Mouse (Mus musculus) kidney, postnatal 14 days (tissue): ENCODE results near the gene Alad.
"Not testable (repeated sequence)": the region's sequence is repeated elsewhere in the genome, so short reads cannot be mapped to it uniquely, and the experiment has no call there.

Source experiments
- DNase-seq: peaks from one replicate; pipeline ENCODE4 v3.0.0; 2022; ENCODE audit warnings: mixed read lengths

The Alad gene

GRCm38 (mm10) chr4:62485450-62486161 is 34.1 kb downstream of the Alad start:
- DNase-seq, result no peak

DNA sequence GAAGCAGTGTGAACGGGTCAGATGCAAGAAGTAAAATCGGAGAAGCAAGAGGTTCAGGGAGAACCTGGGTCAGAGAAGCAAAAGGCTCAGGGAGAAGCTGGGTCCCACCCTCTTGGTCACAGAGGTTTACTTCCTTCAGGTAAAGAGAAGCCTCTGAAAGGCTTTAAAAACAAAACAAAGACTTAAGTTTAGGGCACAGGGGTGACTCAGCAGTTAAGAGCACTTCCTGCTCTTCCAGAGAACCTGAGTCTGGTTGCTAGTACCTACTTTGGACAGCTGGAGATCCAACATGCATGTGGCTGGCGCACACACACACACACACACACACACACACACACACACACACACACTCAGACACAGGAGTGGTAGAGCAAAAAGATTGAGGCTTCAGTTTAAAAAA is 34.8 kb downstream of the Alad start:
- DNase-seq, result no peak

- DNase-seq, result peak; percentile 34
Observed at GRCm38 (mm10) chr4:62480709-62481605, 38.8 kb downstream of the Alad start.

- DNase-seq, result peak; percentile 88
Observed at GRCm38 (mm10) chr4:62479937-62480708, 39.6 kb downstream of the Alad start, which contains the start of gene Bspry. TSS of gene Bspry (plus strand) at chr4:62480053.

DNA sequence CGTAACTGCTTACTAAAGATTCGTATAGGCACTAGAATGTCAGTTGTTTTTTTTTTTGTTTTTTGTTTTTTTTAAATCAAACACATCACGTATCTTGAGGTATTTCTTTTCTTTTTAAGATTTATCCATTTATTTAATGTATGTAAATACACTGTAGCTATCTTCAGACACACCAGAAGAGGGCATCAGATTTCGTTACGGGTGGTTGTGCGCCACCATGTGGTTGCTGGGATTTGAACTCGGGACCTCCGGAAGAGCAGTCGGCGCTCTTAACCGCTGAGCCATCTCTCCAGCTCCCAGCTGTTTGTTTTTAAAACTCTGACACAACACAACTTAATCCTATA is 40.2 kb downstream of the Alad start:
- DNase-seq, result not testable (repeated sequence)

DNA sequence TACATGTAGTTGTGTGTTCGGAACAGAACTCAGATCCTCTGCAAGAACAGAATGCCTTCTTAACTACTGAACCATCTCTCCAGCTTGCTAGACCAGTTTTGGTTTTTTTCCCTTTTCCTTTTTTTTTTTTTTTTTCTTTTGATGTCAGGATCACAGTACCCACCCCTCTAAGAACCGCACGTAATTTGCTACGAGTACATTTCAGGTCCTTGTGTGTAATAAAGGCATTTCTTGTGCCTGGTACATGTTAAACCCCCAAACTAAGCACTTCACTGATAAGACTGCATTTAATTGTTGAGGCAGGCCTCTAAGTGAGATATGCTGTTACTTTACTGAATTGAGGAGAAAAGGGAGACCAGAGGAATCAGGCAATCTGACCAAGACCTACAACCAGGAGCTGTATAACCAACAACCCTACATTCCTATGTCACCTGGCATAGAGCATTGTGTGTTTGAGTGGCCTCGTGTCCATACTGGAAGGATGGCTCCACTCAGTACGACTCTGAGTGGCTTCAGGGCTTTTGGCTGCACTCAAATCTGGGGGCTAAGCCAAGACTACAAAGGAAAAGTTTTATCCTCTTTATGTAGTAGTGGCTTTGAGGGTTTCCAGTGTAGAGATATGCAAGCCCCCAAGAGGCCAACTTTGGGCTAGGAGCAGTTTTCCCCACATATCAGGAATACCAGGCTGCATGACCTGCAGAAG is 42.0 kb downstream of the Alad start:
- DNase-seq, result no peak

DNA sequence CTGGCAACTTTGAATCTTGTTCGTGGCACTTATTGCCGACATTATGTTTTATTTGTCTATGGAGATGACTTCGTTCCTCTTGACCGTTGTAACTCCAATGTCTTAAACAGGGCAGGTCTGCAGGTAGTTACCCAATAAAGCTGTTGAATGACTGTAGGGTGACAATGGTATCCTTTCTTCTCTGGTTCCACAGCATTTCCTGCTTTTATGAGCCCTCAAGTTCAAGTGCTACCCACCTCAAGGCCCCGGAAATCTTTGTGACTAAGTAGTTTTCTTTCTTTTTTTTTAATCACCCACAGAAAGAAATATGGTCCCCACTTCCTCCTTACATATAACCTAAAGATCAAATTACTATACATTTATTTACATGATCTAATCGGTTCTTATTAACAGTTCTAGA is 43.9 kb downstream of the Alad start:
- no peak for DNase-seq

- DNase-seq, result no peak
Observed at GRCm38 (mm10) chr4:62475131-62475530, 44.6 kb downstream of the Alad start.

- no peak for DNase-seq
Observed at GRCm38 (mm10) chr4:62472071-62472470, 47.6 kb downstream of the Alad start.

- peak; percentile 85 for DNase-seq
Observed at GRCm38 (mm10) chr4:62470598-62471051, 49.1 kb downstream of the Alad start, which contains the start of gene Wdr31. TSS of gene Wdr31 (minus strand) at chr4:62470896.

GRCm38 (mm10) chr4:62468158-62468557 is 51.6 kb downstream of the Alad start:
- no peak for DNase-seq

DNA sequence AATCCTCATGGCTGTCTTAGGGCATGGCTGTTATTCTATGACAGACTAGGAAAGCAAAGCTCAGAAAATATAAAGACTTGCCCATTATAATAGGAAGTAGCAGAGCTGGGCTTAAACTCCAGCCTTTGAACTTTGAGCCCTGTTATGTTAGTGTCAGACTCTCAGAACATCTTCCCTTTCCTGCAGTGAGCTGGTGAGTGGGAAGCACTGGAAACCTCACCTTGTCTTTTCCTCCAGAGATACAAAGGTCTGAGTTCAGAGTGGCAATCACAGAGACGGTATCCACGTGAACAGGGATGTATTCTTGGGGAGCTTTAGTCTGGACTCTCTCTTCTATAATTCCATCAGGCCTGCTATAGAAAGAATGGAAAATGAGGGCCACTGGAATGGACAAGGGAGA is 56.6 kb downstream of the Alad start:
- peak; percentile 43 for DNase-seq

- DNase-seq, result no peak
Observed at GRCm38 (mm10) chr4:62460348-62460747, 59.4 kb downstream of the Alad start.
